ENCODE assay signal across 22 mouse cellular contexts in the genomic region with DNA sequence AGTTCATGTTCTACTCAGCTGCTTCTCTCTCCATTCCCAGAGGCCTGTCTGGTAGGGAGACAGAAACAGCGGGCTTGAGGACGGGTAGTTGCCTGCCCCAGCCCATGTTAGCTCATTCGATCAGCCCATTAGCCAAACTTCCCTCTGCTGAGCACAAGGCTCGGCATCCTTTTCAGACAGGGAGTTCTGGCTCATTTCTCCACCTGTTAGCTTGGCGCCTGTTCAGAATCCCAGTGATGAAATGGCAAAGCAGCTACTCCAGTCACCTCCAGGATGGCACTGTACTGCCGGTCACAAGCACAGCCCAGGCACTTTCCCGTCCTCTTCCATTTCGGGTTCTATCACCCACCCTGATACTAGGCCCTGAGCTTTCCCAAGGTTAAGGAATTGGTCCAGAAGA. TPM values are rescaled to one million over a fixed set of nuclear protein-coding genes. Genes with fewer than 3 reads are reported as not detected.
DNase-seq lines count a peak whose midpoint lies in the region; TF ChIP-seq lines count a peak whose summit lies in the region.
"Had no signal": no experiment of that assay in that cellular context is flagged by ENCODE, and none has a peak within 500 bp of the region (broad histone marks: within the 10 kb centered on the region; RNA-seq: fewer than 3 reads in every experiment).

No protein-coding gene starts in this region.

- intact Hi-C loops in heart, adult 2 months (cut with DNase I), result no loop called here

- peaks cover 2% of the 10 kb centered on the region; the same call in 1 of the 2 replicates for H3K36me3 ChIP-seq in heart, adult 2 months (ENCODE audit: control insufficient read depth, insufficient read depth, low read length)
- H3K36me3 ChIP-seq: embryonic facial prominence, embryonic 15.5 days; limb, embryonic 12.5 days; liver, embryonic 13.5 days had no signal

- H3K79me2 ChIP-seq in heart, adult 2 months (replicated peaks; ENCODE audit: control insufficient read depth, insufficient read depth, low read length), result no peaks in the 10 kb centered on the region

- DNase-seq in gastrocnemius, adult 18-20 months (ENCODE audit: low spot score), result peak; percentile 42
- no peak for DNase-seq in gastrocnemius, adult 8-10 months (ENCODE audit: low spot score in 2 of 2)
- DNase-seq in brain, adult 2 months (ENCODE audit: low read depth, low spot score), result peak; percentile 98
- DNase-seq in cerebellum, adult 8-10 months, result peak; percentile 90
- DNase-seq in layer of hippocampus, adult 2 months (ENCODE audit: low spot score in 2 of 2), result peak; percentile 54 to 64
- no peak for DNase-seq in lung, postnatal 4 days
- DNase-seq in heart, adult 2 months, result no peak
- no peak for DNase-seq in spleen, postnatal 36 days (ENCODE audit: low spot score in 2 of 2)
- DNase-seq: adrenal gland, adult 8-10 months; heart, postnatal 10 days; liver, embryonic 13.5 days; right cerebral cortex, postnatal 14 days; thymus, postnatal 14 days had no signal

- no peak for TF ChIP-seq EP300 in heart, adult 2 months (IDR thresholded peaks at IDR 0.05; ENCODE audit: insufficient read depth, low read depth, low read length)

- TF ChIP-seq POLR2A in heart, adult 2 months (IDR thresholded peaks at IDR 0.05; ENCODE audit: insufficient read depth, low read depth, low read length), result no peak

- WGBS in heart, adult 2 months, result 89% methylated on average over 8 of the region's 8 CpGs

- peak overlapping the region; percentile 80 for H3K27ac ChIP-seq in layer of hippocampus, adult 2 months
- no peak overlapping the region for H3K27ac ChIP-seq in heart, adult 2 months
- H3K27ac ChIP-seq: embryonic facial prominence, embryonic 15.5 days; heart, embryonic 10.5 days; hindbrain, embryonic 14.5 days; kidney, postnatal 0 days; left cerebral cortex, adult 2 months; limb, embryonic 12.5 days; liver, embryonic 13.5 days; stomach, postnatal 0 days had no signal

- H3K4me1 ChIP-seq in heart, adult 2 months (ENCODE audit: control insufficient read depth, insufficient read depth, low read length), result peaks cover 4% of the 10 kb centered on the region

- no peak for TF ChIP-seq CTCF in layer of hippocampus, adult 2 months (conservative IDR thresholded peaks at IDR 0.05)
- no peak for TF ChIP-seq CTCF in heart, adult 2 months (IDR thresholded peaks at IDR 0.05)

- no peaks in the 10 kb centered on the region for H3K27me3 ChIP-seq in heart, adult 2 months (ENCODE audit: control insufficient read depth, insufficient read depth, low read length)

- H3K4me3 ChIP-seq in layer of hippocampus, adult 2 months, result no peak overlapping the region
- no peak overlapping the region for H3K4me3 ChIP-seq in heart, adult 2 months
- H3K4me3 ChIP-seq: embryonic facial prominence, embryonic 15.5 days; heart, embryonic 10.5 days; left cerebral cortex, adult 2 months; limb, embryonic 12.5 days; liver, embryonic 13.5 days; megakaryocyte, embryonic 14.5 days had no signal

- no peak overlapping the region for H3K9ac ChIP-seq in heart, adult 2 months (ENCODE audit: low read depth, low read length)
- H3K9ac ChIP-seq: embryonic facial prominence, embryonic 15.5 days; hindbrain, embryonic 14.5 days; limb, embryonic 12.5 days; liver, embryonic 13.5 days had no signal

RNA-seq across cellular contexts. Expression of a gene that starts 7.5 kb away (rescaled TPM):
- 10 to 100 TPM; 10.4 to 18.9 TPM for total RNA-seq in gastrocnemius, adult 18-20 months (2021)
- total RNA-seq in gastrocnemius, adult 8-10 months (2022), result 10 to 100 TPM in 3 of 4 experiments, 1 to 10 TPM in 1; 7.6 to 16.5 (median 15.4) TPM
- total RNA-seq in layer of hippocampus, adult 2 months (2021), result not detected
- total RNA-seq in heart, adult 2 months (2021), result not detected
- not detected in 2 replicates for polyA plus RNA-seq in heart, adult 2 months (2012; rRNA removed)
- total RNA-seq: adrenal gland, adult 8-10 months; heart, postnatal 10 days; left cerebral cortex, adult 2 months had no signal
- polyA plus RNA-seq: forebrain, embryonic 11.5 days had no signal

RNA-seq across cellular contexts. Expression of a gene that starts 35.5 kb away (rescaled TPM):
- total RNA-seq in gastrocnemius, adult 18-20 months (2021), result under 1 TPM; 0.21 to 0.43 TPM
- under 1 TPM; 0.21 to 0.65 (median 0.55) TPM for total RNA-seq in gastrocnemius, adult 8-10 months (2022)
- total RNA-seq in layer of hippocampus, adult 2 months (2021), result 10 to 100 TPM; 71.9 to 79.7 TPM
- total RNA-seq in heart, adult 2 months (2021), result under 1 TPM; 0.80 to 0.94 TPM
- polyA plus RNA-seq in heart, adult 2 months (2012; rRNA removed), result 4.4 and 4.9 TPM in 2 replicates

Comparison
In these comparisons a context has a peak if more than half of its experiments do, and no peak if none do; other contexts are left out.
1. DNase-seq: peak in gastrocnemius, adult 18-20 months (single experiment), brain, adult 2 months (single experiment), cerebellum, adult 8-10 months (single experiment) and layer of hippocampus, adult 2 months (2 of 2); none in gastrocnemius, adult 8-10 months (0 of 2), lung, postnatal 4 days (0 of 2), heart, adult 2 months (0 of 2) and spleen, postnatal 36 days (0 of 2).
2. RNA of a gene that starts 7.5 kb away (total RNA-seq): 10.4 to 18.9 TPM in gastrocnemius, adult 18-20 months and 7.6 to 16.5 TPM in gastrocnemius, adult 8-10 months; not detected in layer of hippocampus, adult 2 months and not detected in heart, adult 2 months; every median in the first group is over 4 times any median in the second.
3. RNA of a gene that starts 35.5 kb away (total RNA-seq): 71.9 to 79.7 TPM in layer of hippocampus, adult 2 months; 0.80 to 0.94 TPM in heart, adult 2 months, 0.21 to 0.65 TPM in gastrocnemius, adult 8-10 months and 0.21 to 0.43 TPM in gastrocnemius, adult 18-20 months; every median in the first group is over 10 times any median in the second.